ENCODE assay signal across 7 mouse cellular contexts in genomic region chr10:93897043-93897646, GRCm38 (mm10). TPM values are rescaled to one million over a fixed set of nuclear protein-coding genes. Genes with fewer than 3 reads are reported as not detected.
A peak's percentile ranks its signal among the peaks of the same experiment; 100 is the strongest.
DNase-seq lines count a peak whose midpoint lies in the region; ATAC-seq and TF ChIP-seq lines count a peak whose summit lies in the region.

Metap2 (minus strand) TSS chr10:93897093.

- no peak within 1 kb of the TSS for H3K27ac ChIP-seq in CH12.LX (ENCODE audit: insufficient read depth, low read depth)
- H3K27ac ChIP-seq in forebrain, embryonic 13.5 days: no peak within 1 kb of the TSS
- H3K27ac ChIP-seq in hindbrain, embryonic 11.5 days (ENCODE audit: low read depth, low read length): no peak within 1 kb of the TSS
- H3K27ac ChIP-seq in liver, embryonic 13.5 days: peak within 1 kb of the TSS; percentile 7; the same call in 1 of the 2 replicates

- TF ChIP-seq RAD21 in CH12.LX (IDR thresholded peaks at IDR 0.05; ENCODE audit: low read depth, low read length): no peak

- no peak for TF ChIP-seq EP300 in CH12.LX (IDR thresholded peaks at IDR 0.05; ENCODE audit: low read length)

- DNase-seq in CH12.LX (ENCODE audit: extremely low read depth) (no peak), G1E (ENCODE audit: low spot score) (no peak)
- DNase-seq in hindbrain, embryonic 11.5 days (ENCODE audit: low spot score): no peak
- no peak for DNase-seq in liver, embryonic 13.5 days
- DNase-seq in urinary bladder, postnatal 36 days (ENCODE audit: low spot score in 2 of 2): no peak
- DNase-seq in spleen, adult 12 weeks (ENCODE audit: low spot score): no peak

- peak in 1 of 2 experiments; percentile 21; a peak in 2 of 4 replicates for TF ChIP-seq CTCF in CH12.LX (conservative IDR thresholded peaks at IDR 0.05 in 1 of 2, IDR thresholded peaks at IDR 0.05 in 1 of 2; ENCODE audit: low read depth in 2 of 2, low read length in 2 of 2)
- TF ChIP-seq CTCF in G1E (IDR thresholded peaks at IDR 0.05; ENCODE audit: low read depth, low read length): no peak

- H3K4me1 ChIP-seq in CH12.LX (ENCODE audit: control insufficient read depth in 1 of 2, insufficient read depth in 2 of 2): no peaks in the 10 kb centered on the region
- peaks cover 42% of the 10 kb centered on the region for H3K4me1 ChIP-seq in G1E (ENCODE audit: insufficient read depth, low read depth, low read length)
- H3K4me1 ChIP-seq in forebrain, embryonic 13.5 days: no peaks in the 10 kb centered on the region
- H3K4me1 ChIP-seq in hindbrain, embryonic 11.5 days (replicated peaks; ENCODE audit: control insufficient read depth, insufficient read depth, low read length): no peaks in the 10 kb centered on the region
- peaks cover 46% of the 10 kb centered on the region for H3K4me1 ChIP-seq in liver, embryonic 13.5 days (replicated peaks)

- H3K27me3 ChIP-seq in CH12.LX (replicated peaks) (peaks cover 2% of the 10 kb centered on the region), G1E (ENCODE audit: insufficient read depth, low read length) (no peaks in the 10 kb centered on the region)
- H3K27me3 ChIP-seq in forebrain, embryonic 13.5 days: no peaks in the 10 kb centered on the region
- no peaks in the 10 kb centered on the region for H3K27me3 ChIP-seq in hindbrain, embryonic 11.5 days (ENCODE audit: control insufficient read depth, insufficient read depth, low read length)
- peaks cover 4% of the 10 kb centered on the region; the same call in 1 of the 2 replicates for H3K27me3 ChIP-seq in liver, embryonic 13.5 days

- in situ Hi-C loops in CH12.LX (cut with MboI; ENCODE audit: low pct_ligation_motif_present, low pct_unique_long_range_greater_than_20kb, low sequenced_read_pairs): no loop called here

- no peaks in the 10 kb centered on the region for H3K79me2 ChIP-seq in CH12.LX (replicated peaks; ENCODE audit: control insufficient read depth, extremely low read depth, insufficient read depth, poor library complexity, severe bottlenecking)

- 60% methylated on average over 7 of the region's 7 CpGs for WGBS in forebrain, embryonic 13.5 days
- WGBS in hindbrain, embryonic 11.5 days: 77% methylated on average over 7 of the region's 7 CpGs
- WGBS in liver, embryonic 13.5 days (ENCODE audit: insufficient replicate concordance): 62% methylated on average over 7 of the region's 7 CpGs

- H3K9me3 ChIP-seq in CH12.LX (replicated peaks; ENCODE audit: low read length) (no peaks in the 10 kb centered on the region), G1E (replicated peaks) (no peaks in the 10 kb centered on the region)
- H3K9me3 ChIP-seq in forebrain, embryonic 13.5 days (replicated peaks): no peaks in the 10 kb centered on the region
- no peaks in the 10 kb centered on the region for H3K9me3 ChIP-seq in hindbrain, embryonic 11.5 days (ENCODE audit: control insufficient read depth, low read length)
- H3K9me3 ChIP-seq in liver, embryonic 13.5 days (replicated peaks): no peaks in the 10 kb centered on the region

- no peak for ATAC-seq in G1E (ENCODE audit: extremely low read depth, insufficient number of reproducible peaks, low FRiP score, poor library complexity, severe bottlenecking)
- ATAC-seq in forebrain, embryonic 13.5 days: no peak
- no peak for ATAC-seq in hindbrain, embryonic 11.5 days (ENCODE audit: low FRiP score)
- no peak for ATAC-seq in liver, embryonic 13.5 days (ENCODE audit: low read depth)

- no peaks in the 10 kb centered on the region for H3K36me3 ChIP-seq in CH12.LX (replicated peaks in 1 of 2; ENCODE audit: control insufficient read depth in 1 of 2, insufficient read depth in 1 of 2, low read length in 1 of 2)
- no peaks in the 10 kb centered on the region for H3K36me3 ChIP-seq in G1E (replicated peaks)
- H3K36me3 ChIP-seq in forebrain, embryonic 13.5 days (ENCODE audit: poor library complexity, severe bottlenecking): no peaks in the 10 kb centered on the region
- no peaks in the 10 kb centered on the region for H3K36me3 ChIP-seq in hindbrain, embryonic 11.5 days (ENCODE audit: control insufficient read depth, insufficient read depth, low read length)
- no peaks in the 10 kb centered on the region for H3K36me3 ChIP-seq in liver, embryonic 13.5 days

- dilution Hi-C loops in CH12.LX (cut with MboI; ENCODE audit: extremely low pct_ligation_motif_present, extremely low pct_unique_long_range_greater_than_20kb, low sequenced_read_pairs): no loop called here

- H3K4me3 ChIP-seq in CH12.LX (replicated peaks in 1 of 3; ENCODE audit: low read depth in 2 of 3, low read length in 2 of 3, poor library complexity in 1 of 3) (no peak within 1 kb of the TSS), G1E (ENCODE audit: low read depth, low read length) (no peak within 1 kb of the TSS)
- H3K4me3 ChIP-seq in forebrain, embryonic 13.5 days: no peak within 1 kb of the TSS
- H3K4me3 ChIP-seq in hindbrain, embryonic 11.5 days (ENCODE audit: low read depth, low read length): no peak within 1 kb of the TSS
- no peak within 1 kb of the TSS for H3K4me3 ChIP-seq in liver, embryonic 13.5 days (replicated peaks)

- TF ChIP-seq POLR2A in CH12.LX (IDR thresholded peaks at IDR 0.05; ENCODE audit: low read depth, low read length): no peak

- H3K9ac ChIP-seq in CH12.LX (ENCODE audit: insufficient read depth, low read depth): no peak within 1 kb of the TSS
- no peak within 1 kb of the TSS for H3K9ac ChIP-seq in forebrain, embryonic 13.5 days
- no peak within 1 kb of the TSS for H3K9ac ChIP-seq in hindbrain, embryonic 11.5 days (ENCODE audit: low read depth, low read length)
- H3K9ac ChIP-seq in liver, embryonic 13.5 days: no peak within 1 kb of the TSS

- H3K4me2 ChIP-seq in CH12.LX (ENCODE audit: insufficient read depth, low read depth, poor library complexity, severe bottlenecking): no peak within 1 kb of the TSS
- H3K4me2 ChIP-seq in forebrain, embryonic 13.5 days: no peak within 1 kb of the TSS
- no peak within 1 kb of the TSS for H3K4me2 ChIP-seq in hindbrain, embryonic 11.5 days (replicated peaks; ENCODE audit: low read depth, low read length)
- H3K4me2 ChIP-seq in liver, embryonic 13.5 days: no peak within 1 kb of the TSS

TF ChIP-seq in CH12.LX, 34 proteins besides CTCF, POLR2A, EP300 and RAD21:
- TF ChIP-seq E2F4 (IDR thresholded peaks at IDR 0.05; ENCODE audit: insufficient replicate concordance, low read depth, low read length): no peak
- TF ChIP-seq CHD1 (IDR thresholded peaks at IDR 0.05; ENCODE audit: low read depth, low read length): no peak
- TF ChIP-seq KAT2A (IDR thresholded peaks at IDR 0.05; ENCODE audit: insufficient replicate concordance, low read length): no peak
- TF ChIP-seq SMC3 (IDR thresholded peaks at IDR 0.05; ENCODE audit: low read depth, low read length): no peak
- no peak for TF ChIP-seq ETS1 (conservative IDR thresholded peaks at IDR 0.05; ENCODE audit: low read depth, low read length)
- TF ChIP-seq ZKSCAN1 (IDR thresholded peaks at IDR 0.05; ENCODE audit: borderline replicate concordance, low read depth, low read length): no peak
TF ChIP-seq in CH12.LX: peak in this region for 0.

RNA-seq across cellular contexts. Expression of gene Metap2, which starts in this region (rescaled TPM):
- total RNA-seq in CH12.LX (2012; rRNA removed) (183 and 217 TPM in 2 replicates), CH12.LX (2014; rRNA removed) (211 and 225 TPM in 2 replicates), G1E (2014; fragmentation: Nextera tagmentation) (963 and 1,004 TPM in 2 replicates), G1E (2017) (415 and 523 TPM in 2 replicates)
- polyA plus RNA-seq in CH12.LX (2012; ENCODE audit: insufficient read length, low read depth) (710 and 994 TPM in 2 replicates), G1E (2012) (728 and 853 TPM in 2 replicates)
- 194 and 212 TPM in 2 replicates for polyA plus RNA-seq in forebrain, embryonic 13.5 days (2015; fragmentation: Nextera tagmentation; extraction: Ambion mirVana)
- 236 and 240 TPM in 2 replicates for polyA plus RNA-seq in hindbrain, embryonic 11.5 days (2014; fragmentation: Nextera tagmentation; extraction: Ambion mirVana)
- 249 and 304 TPM in 2 replicates for polyA plus RNA-seq in liver, embryonic 13.5 days (2015; fragmentation: Nextera tagmentation; extraction: Ambion mirVana)
